Mouse (Mus musculus) brain, embryonic 14.5 days (tissue): Measurements from ENCODE around the gene M6pr. TPM values are rescaled to one million over a fixed set of nuclear protein-coding genes. Genes with fewer than 3 reads are reported as not detected.

ENCODE experiments used
- DNase-seq: peaks from one replicate; pipeline ENCODE4 v3.0.0-alpha.2; 2011; ENCODE audit warnings: low read depth
- CTCF ChIP-seq: fragments of 200-500 bp; IDR thresholded peaks from 2 replicates; pipeline ENCODE4 v1.5.1; 2012; ENCODE audit warnings: inconsistent platforms, mild to moderate bottlenecking, moderate library complexity, borderline replicate concordance; ENCODE audit not compliant: insufficient read depth, insufficient read length; ENCODE audit errors: extremely low read depth
- POLR2A ChIP-seq: fragments of 200-500 bp; IDR thresholded peaks from 2 replicates; pipeline ENCODE4 v1.6.1; 2012; ENCODE audit warnings: mild to moderate bottlenecking, inconsistent platforms, borderline replicate concordance; ENCODE audit not compliant: poor library complexity, insufficient read depth, insufficient read length, severe bottlenecking; ENCODE audit errors: extremely low read depth
- polyA plus RNA-seq: library from polyadenylated mRNA; depleted of rRNA; stranded (reverse); fragments of >200 nt; gene quantifications from 2 replicates; pipeline ENCODE4 v1.2.3, GENCODE M21; 2012

The M6pr gene
- polyA plus RNA-seq, 1 experiment: 42.7 TPM

GRCm38 (mm10) chr6:122304355-122304754, 4.2 kb upstream of the M6pr start:
- DNase-seq: peak; percentile 90
- peak; percentile 83; the same call in 1 of the 2 replicates for TF ChIP-seq CTCF
- no peak for TF ChIP-seq POLR2A

DNA sequence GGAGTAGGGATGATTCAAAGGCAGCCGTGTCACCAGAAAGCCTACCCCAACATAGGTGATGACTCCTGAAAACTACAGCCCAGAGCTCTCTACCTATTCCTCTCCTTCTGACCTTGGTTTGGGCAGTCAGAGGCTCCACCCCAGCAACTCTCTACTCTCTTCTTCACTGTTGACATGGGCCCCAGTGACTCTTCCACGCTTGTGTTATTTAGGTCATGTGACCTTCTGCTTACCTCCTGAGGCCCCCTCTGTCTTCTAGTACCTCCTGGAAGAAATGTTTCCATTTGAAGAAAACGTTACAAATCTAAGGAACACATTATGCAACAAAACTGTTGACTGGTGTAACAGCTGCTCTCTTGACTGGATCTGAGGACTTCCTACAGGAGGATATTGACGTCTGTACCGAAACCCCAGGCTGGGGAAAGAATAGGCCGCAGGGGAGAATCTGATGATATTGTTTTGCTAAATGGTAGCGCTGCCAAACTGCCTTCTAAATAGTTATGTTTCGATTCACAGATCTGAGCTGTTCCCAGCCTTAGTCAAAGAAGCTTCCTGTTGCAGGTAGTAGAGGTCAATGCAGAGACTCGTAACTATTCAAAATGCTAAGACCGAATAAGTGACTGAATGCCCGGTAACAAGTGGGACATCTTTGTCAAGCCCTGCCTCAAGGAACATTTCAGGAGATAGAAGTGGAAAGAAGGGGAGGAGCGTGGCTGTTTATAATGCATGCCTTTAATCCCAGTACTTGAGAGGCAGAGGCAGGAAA, 3.5 kb upstream of the M6pr start:
- no peak for TF ChIP-seq POLR2A
- TF ChIP-seq CTCF: no peak
- no peak for DNase-seq

DNA sequence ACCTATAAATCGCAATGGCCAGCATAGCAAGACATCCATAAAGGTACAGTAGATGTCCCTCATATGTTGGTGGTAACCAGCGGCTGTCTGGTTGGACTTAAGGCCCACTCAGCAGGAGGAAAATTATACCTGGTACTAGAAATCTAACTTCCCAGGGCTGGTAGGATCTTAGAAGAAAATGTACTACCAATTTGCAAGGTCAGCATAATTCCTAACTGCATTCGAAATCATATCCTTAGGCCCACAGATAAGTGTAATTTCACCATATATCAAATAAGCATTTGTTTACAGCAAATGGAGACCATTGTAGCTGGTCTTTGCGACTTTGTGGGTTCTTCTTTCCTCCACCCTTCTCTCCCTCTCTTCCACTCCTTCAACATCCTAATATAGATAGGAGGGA, 1.8 kb upstream of the M6pr start:
- TF ChIP-seq POLR2A (no peak), CTCF (no peak)
- no peak for DNase-seq

GRCm38 (mm10) chr6:122308136-122308504, 400 bp upstream of the M6pr start:
- TF ChIP-seq CTCF (no peak), POLR2A (no peak)
- no peak for DNase-seq

DNA sequence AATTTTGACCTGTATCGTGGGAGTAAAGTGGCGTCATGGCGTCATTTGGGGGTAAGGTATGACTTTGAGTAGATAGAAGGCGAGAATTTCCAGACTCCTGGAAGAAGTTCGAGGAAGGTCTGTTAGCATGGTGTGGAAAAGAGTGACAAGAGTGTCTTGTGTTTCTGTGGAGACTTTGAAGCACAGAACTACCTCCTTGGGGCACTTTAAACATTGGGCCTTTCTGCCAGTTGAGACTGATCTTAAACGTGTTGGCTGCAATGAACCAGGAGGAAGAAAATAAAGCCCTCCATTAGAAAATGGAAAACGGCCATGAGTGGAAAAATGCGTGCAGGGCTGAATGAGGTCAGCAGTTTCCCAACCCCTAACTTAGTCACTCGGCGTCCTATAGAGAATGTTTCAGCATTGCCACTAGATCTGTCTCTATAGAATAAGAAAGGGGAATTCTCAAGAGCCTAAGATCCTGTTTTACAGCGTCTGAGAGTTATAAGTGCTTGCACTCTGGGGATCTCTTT, 983 bp downstream of the M6pr start:
- DNase-seq: no peak
- TF ChIP-seq CTCF: no peak
- TF ChIP-seq POLR2A: no peak

GRCm38 (mm10) chr6:122310187-122310820, 1.8 kb downstream of the M6pr start:
- TF ChIP-seq POLR2A: no peak
- no peak for TF ChIP-seq CTCF
- no peak for DNase-seq

DNA sequence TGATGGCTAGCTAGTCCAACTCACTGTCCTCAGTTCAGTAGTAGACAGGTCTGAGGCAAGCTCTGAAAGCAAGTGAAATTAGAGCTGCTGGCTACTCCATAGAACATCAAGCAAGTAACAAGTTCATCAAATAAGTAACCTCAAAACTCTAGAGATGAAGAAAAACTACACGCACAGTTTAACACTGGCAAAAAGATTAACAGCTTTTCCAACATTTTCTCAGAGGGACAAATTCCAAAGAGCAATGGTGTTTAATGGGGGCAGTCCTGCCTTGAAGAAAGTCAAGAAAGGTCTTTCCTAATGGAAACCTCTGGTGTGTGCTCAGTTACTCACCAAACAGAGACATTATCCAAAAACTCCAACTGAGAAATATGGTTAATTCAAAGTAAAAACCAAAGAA, 10.2 kb downstream of the M6pr start:
- no peak for DNase-seq
- TF ChIP-seq POLR2A (no peak), CTCF (no peak)

DNA sequence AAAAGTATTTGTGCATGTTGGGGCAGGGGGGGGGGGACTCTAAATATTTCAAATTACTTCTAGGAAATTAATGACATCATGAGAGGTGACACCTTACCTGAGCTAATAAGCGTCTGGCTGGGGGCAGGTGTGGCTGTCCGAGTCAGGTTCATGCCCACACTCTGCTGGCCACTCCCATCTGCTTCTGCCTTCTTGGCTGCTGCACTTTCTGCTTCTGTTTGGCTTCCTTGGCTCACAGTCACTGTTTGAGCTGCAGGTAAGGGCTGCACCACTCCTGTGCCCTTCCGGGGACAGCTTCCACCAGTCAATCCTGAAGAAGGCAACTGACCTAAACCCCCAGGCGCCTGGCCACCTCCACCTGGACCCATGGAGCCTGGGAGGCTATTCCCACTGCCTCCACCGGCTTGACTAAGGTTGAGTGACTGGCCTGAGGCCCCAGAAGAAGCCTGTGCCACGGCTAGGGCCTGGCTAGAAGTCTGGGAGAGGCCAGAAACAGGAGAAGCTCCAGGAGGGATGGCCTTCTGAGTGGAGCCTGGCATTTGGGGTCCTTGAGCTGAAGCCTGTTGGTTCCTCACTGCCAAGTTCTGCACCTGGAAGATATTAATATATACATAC, 16.9 kb downstream of the M6pr start:
- DNase-seq: no peak
- no peak for TF ChIP-seq POLR2A
- TF ChIP-seq CTCF: no peak

GRCm38 (mm10) chr6:122333081-122333612, 24.6 kb downstream of the M6pr start:
- TF ChIP-seq POLR2A (no peak), CTCF (no peak)
- DNase-seq: no peak

DNA sequence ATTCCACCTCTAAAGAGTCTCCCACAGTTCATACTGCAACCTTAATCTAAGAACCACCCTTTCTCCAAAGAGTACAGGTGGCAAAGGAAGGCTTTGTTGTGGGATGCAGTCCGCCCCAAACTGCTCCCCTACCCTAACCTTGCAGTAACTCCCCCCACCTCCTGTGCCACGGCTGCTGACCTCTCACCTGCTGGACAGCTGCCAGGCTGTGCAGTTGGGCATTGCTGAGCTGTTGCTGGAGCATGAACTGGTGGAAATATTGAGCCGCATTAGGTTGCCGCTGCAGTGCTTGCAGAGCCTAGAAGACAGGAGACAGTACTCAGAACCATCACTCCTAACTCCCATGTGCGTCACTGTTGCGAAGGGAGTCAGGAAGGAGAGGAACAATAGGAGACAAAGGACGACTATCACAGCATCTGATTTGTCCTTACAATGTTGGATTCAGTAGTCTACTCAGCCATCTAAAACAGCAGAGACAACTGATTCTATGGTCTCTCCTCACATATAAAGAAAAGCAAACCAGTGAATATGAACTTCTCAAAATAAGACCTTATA, 26.3 kb downstream of the M6pr start:
- TF ChIP-seq POLR2A: no peak
- TF ChIP-seq CTCF: no peak
- DNase-seq: no peak

DNA sequence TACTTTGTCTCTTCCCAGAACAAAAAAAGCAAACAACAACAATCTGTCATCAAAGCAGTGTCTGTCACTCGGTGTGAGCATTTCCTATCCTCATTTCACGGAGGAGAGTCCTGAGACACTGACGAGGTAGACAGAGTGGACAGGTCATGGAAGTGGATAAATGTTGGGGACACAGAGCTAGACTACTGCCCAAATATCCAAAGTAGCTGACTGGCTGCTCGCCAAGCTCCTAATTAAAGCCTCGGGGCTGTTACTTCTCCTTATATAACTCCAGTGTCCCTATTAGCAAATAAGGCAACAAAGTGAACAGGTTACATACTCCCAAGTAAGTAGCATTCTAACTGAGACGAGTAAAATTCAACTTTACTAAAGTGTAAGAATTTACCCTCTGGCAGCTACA, 29.0 kb downstream of the M6pr start:
- TF ChIP-seq CTCF (no peak), POLR2A (no peak)
- peak; percentile 33 for DNase-seq
